Mouse (Mus musculus) cerebellum, adult 9-11 months (tissue): ENCODE results near the gene Gm4027.
"Not testable (repeated sequence)": the region's sequence is repeated elsewhere in the genome, so short reads cannot be mapped to it uniquely, and the experiment has no call there.

Experiments
- DNase-seq: peaks from one replicate; pipeline ENCODE4 v3.0.0; 2022

The Gm4027 gene

DNA sequence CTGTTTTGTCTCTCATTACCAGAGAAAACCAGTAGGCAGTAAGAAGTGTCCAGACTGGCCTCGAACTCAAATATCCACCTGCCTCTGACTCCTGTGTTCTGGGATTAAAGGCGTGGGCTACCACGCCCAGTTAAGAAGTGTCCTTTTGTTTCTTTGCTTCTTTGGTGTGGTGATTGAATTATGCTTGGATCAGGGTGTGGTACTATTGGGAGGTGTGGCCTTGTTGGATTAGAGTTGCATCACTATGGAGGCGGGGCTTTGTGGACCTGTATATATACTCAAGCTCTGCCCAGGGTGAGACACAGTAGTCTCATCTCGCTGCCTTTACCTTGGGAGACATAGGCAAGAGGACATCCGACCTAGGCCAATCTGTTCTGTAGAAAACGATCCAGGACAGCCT is at the start of gene Gm4027:
Gene Gm4027, plus strand, starts transcription at position 301 of the 400 bp plus-strand sequence.
- DNase-seq = not testable (repeated sequence)

DNA sequence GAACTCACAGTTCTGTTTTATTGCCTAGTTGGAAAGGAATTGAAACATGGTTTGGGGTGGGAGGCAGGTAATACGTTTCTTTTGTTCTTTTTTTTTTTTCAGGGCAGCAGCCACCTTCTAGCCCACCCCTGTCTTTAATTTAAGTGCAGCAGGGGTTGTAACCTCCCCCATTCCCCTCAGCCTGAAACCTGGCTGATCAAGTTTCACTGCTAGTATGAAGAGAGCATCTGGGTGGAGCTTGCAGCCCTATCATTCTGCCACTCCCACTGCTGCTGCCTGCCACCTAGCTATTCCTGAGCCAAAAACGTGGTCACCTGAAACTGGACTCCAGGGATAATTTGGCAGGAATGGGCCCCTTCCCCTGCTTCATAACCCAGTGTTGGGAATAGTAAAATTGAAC is 17.3 kb upstream of the Gm4027 start:
- not testable (repeated sequence) for DNase-seq

DNA sequence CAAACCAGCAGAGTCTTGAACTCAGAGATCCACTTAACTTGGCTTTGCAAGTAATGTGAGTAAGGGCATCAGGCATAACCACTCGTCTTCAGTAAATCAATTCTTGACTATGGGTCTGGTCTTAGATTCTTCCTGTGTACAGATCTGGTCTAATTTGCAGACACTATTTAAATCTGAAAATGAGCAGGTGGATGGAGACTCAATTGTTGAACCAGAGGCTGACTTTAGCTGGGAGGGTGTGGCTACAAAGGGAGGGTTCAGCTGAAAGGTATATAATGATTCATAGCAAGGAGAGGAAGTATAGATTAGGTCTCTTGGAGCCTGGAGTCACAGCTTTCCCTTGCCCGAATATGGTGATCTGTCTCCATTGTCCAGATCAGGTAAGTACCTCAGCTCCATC is 16.3 kb upstream of the Gm4027 start, which contains the start of gene Oog1:
Gene Oog1, plus strand, starts transcription at position 301 of the 400 bp plus-strand sequence.
- DNase-seq = not testable (repeated sequence)

DNA sequence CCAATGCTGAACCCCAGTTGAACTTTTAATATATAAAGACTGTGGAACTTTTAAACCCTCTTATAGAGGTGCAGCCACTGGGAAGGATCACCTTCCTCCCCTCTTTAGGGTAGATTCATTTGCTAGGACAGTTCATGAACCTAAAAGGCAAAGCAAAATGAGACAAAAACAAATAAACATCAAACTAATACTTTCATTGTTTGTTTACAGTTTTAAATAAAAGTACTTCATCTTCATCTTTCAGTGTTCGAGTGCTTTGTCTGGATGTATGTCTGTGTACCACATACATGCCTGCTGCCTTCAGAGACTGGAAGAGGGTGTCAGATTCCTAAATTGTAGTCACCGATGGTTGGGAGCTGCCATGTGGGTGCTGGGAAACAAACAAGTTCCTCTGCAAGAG is 25.9 kb downstream of the Gm4027 start, which contains the start of gene Gm16381:
Gene Gm16381, minus strand, starts transcription at position 101 of the 400 bp plus-strand sequence.
- DNase-seq = not testable (repeated sequence)

DNA sequence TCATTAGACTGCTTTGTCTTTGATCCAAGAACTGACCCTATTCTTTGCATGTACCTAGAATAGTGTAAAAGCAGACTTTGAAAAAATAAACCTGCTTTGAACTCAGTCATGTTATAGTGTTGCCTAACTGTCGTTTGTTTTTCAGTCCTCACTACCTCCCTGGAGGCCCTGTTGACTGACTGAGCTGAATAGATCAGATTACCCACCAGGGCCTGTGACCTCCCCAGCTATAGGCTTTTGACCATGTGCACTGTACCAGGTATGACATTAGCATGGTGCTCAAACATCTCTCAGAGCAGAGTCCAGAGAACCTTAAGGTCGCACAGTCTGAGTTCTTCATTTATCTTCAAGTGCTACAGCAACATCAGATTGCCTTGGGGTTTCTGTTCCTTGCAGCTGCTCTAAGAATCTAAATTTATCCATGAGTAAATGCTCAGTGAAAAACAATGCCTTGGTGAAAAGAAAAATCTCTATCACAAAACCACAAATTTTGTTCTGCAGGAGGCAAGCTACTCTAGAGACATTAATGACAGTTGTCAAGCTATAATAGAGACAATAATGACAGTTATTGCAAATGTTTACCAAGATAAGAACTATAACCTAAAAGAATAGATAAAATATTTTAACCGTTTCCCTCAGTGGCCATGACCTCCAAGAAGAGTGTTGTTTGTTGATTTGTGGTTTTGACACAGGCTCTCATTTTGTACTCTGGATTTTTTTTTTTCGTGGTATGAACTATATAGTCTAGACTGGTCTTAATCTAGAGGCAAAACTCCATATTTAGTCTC is 34.4 kb downstream of the Gm4027 start:
- not testable (repeated sequence) for DNase-seq
